Comparison of ENCODE assay signal across 8 mouse cellular contexts in genomic region chr13:48877805-48878204, GRCm38 (mm10). TPM values are rescaled to one million over a fixed set of nuclear protein-coding genes. Genes with fewer than 3 reads are reported as not detected.
DNase-seq lines count a peak whose midpoint lies in the region; ATAC-seq and TF ChIP-seq lines count a peak whose summit lies in the region.

No protein-coding gene starts in this region.

- no peak for TF ChIP-seq POLR2A in ES-Bruce4 (IDR thresholded peaks at IDR 0.05; ENCODE audit: insufficient read depth, low read length)

- ATAC-seq in frontal cortex, adult (ENCODE audit: low TSS enrichment): peak; percentile 1; the same call in 1 of the 2 replicates
- no peak for ATAC-seq in heart, postnatal 0 days (ENCODE audit: insufficient read depth, low read depth)
- no peak for ATAC-seq in liver, embryonic 14.5 days (ENCODE audit: insufficient read depth)

- H3K9ac ChIP-seq in ES-Bruce4 (ENCODE audit: low read depth, poor library complexity, severe bottlenecking): peak overlapping the region; percentile 62
- peak overlapping the region; percentile 62 for H3K9ac ChIP-seq in heart, postnatal 0 days (replicated peaks; ENCODE audit: low read depth, low read length)
- H3K9ac ChIP-seq in liver, embryonic 14.5 days (replicated peaks): peak overlapping the region; percentile 75

- H3K4me1 ChIP-seq in ES-Bruce4 (ENCODE audit: control insufficient read depth, insufficient read depth, low read length): no peaks in the 10 kb centered on the region
- peaks cover 6% of the 10 kb centered on the region for H3K4me1 ChIP-seq in heart, postnatal 0 days (ENCODE audit: control insufficient read depth, insufficient read depth)
- peaks cover 4% of the 10 kb centered on the region in 2 experiments; a peak in 1 of 4 replicates for H3K4me1 ChIP-seq in liver, embryonic 14.5 days (replicated peaks; ENCODE audit: control insufficient read depth in 2 of 2, insufficient read depth in 2 of 2, low read length in 1 of 2)

- TF ChIP-seq EP300 in ES-Bruce4 (IDR thresholded peaks at IDR 0.05; ENCODE audit: insufficient read depth, low read depth, low read length): no peak
- no peak for TF ChIP-seq EP300 in heart, postnatal 0 days (IDR thresholded peaks at IDR 0.05; ENCODE audit: low read depth)
- TF ChIP-seq EP300 in liver, embryonic 14.5 days (IDR thresholded peaks at IDR 0.05; ENCODE audit: low read depth): no peak

- H3K27me3 ChIP-seq in ES-Bruce4 (ENCODE audit: control insufficient read depth, insufficient read depth, low read length, poor library complexity, severe bottlenecking): no peaks in the 10 kb centered on the region
- H3K27me3 ChIP-seq in heart, postnatal 0 days (ENCODE audit: control insufficient read depth, insufficient read depth, low read length): no peaks in the 10 kb centered on the region
- H3K27me3 ChIP-seq in liver, embryonic 14.5 days (ENCODE audit: control insufficient read depth, insufficient read depth, low read length): no peaks in the 10 kb centered on the region

- no peaks in the 10 kb centered on the region for H3K9me3 ChIP-seq in ES-Bruce4 (replicated peaks; ENCODE audit: control insufficient read depth, insufficient read depth, low read length, poor library complexity, severe bottlenecking)
- no peaks in the 10 kb centered on the region for H3K9me3 ChIP-seq in heart, postnatal 0 days (replicated peaks; ENCODE audit: control insufficient read depth, low read length)
- H3K9me3 ChIP-seq in liver, embryonic 14.5 days (ENCODE audit: control insufficient read depth, low read length): no peaks in the 10 kb centered on the region

- peaks cover 3% of the 10 kb centered on the region for H3K36me3 ChIP-seq in ES-Bruce4 (ENCODE audit: control insufficient read depth, insufficient read depth, low read length, poor library complexity, severe bottlenecking)
- H3K36me3 ChIP-seq in heart, postnatal 0 days (replicated peaks; ENCODE audit: control insufficient read depth, insufficient read depth, low read length): peaks cover 24% of the 10 kb centered on the region
- peaks cover 15% of the 10 kb centered on the region for H3K36me3 ChIP-seq in liver, embryonic 14.5 days (replicated peaks; ENCODE audit: control insufficient read depth, insufficient read depth, low read depth)

- no peak overlapping the region for H3K4me3 ChIP-seq in ES-Bruce4 (ENCODE audit: low read depth, low read length)
- no peak overlapping the region for H3K4me3 ChIP-seq in heart, postnatal 0 days (ENCODE audit: low read depth, low read length)
- peak overlapping the region in 1 of 2 experiments; percentile 44; a peak in 2 of 4 replicates for H3K4me3 ChIP-seq in liver, embryonic 14.5 days (ENCODE audit: insufficient read depth in 1 of 2, low read depth in 2 of 2, low read length in 2 of 2)

- no peak overlapping the region for H3K27ac ChIP-seq in ES-Bruce4 (ENCODE audit: insufficient read depth, low read length)
- peak overlapping the region; percentile 85 for H3K27ac ChIP-seq in heart, postnatal 0 days (ENCODE audit: low read depth)
- H3K27ac ChIP-seq in liver, embryonic 14.5 days: peak overlapping the region; percentile 53; the same call in 1 of the 2 replicates

- DNase-seq in frontal cortex, postnatal 14 days (ENCODE audit: low spot score in 2 of 2): no peak
- DNase-seq in heart, postnatal 0 days (ENCODE audit: low spot score): no peak
- no peak for DNase-seq in liver, embryonic 14.5 days (ENCODE audit: low read depth in 3 of 3, low spot score in 3 of 3)
- DNase-seq in frontal cortex, postnatal 36 days (ENCODE audit: low spot score in 2 of 2): no peak
- DNase-seq in spleen, postnatal 14 days (ENCODE audit: low spot score in 2 of 2): no peak
- no peak for DNase-seq in thymus, postnatal 10 days (ENCODE audit: low spot score in 2 of 2)

- peak overlapping the region; percentile 54 for H3K4me2 ChIP-seq in heart, postnatal 0 days (ENCODE audit: low read depth, low read length)
- H3K4me2 ChIP-seq in liver, embryonic 14.5 days (ENCODE audit: low read depth): peak overlapping the region; percentile 85

- no peak for TF ChIP-seq CTCF in ES-Bruce4 (IDR thresholded peaks at IDR 0.05; ENCODE audit: low read depth, low read length)
- TF ChIP-seq CTCF in heart, postnatal 0 days (IDR thresholded peaks at IDR 0.05; ENCODE audit: low read depth): no peak
- TF ChIP-seq CTCF in liver, embryonic 14.5 days (IDR thresholded peaks at IDR 0.05; ENCODE audit: low read depth): no peak

RNA-seq across cellular contexts. Expression of gene Phf2, which starts 6.9 kb away (rescaled TPM):
- 8.7 and 9.0 TPM in 2 replicates for polyA plus RNA-seq in ES-Bruce4 (2011; ENCODE audit: insufficient read depth, insufficient read length, low read depth, missing spikeins)
- total RNA-seq in heart, postnatal 0 days (2014; rRNA removed; ENCODE audit: low replicate concordance): 12.7 and 17.9 TPM in 2 replicates
- 2.3 and 2.6 TPM in 2 replicates for polyA plus RNA-seq in heart, postnatal 0 days (2015; fragmentation: Nextera tagmentation; extraction: Ambion mirVana)
- polyA plus RNA-seq in liver, embryonic 14.5 days (2012; rRNA removed): 3.9 and 5.0 TPM in 2 replicates
- polyA plus RNA-seq in liver, embryonic 14.5 days (2014; fragmentation: Nextera tagmentation; extraction: Ambion mirVana): 2.3 and 2.4 TPM in 2 replicates
